Mouse (Mus musculus) adrenal gland (tissue): ENCODE measurements at regions not wholly inside any gene's neighbourhood (a gene's known extent, or its start where the extent isn't known, plus 50 kb on each side); places are given as distances from the start of the nearest gene placed in this dataset.

ENCODE experiments used
- intact Hi-C: fragments of 180-260 bp; cut with DNase I; formaldehyde crosslinking; loops from one replicate; pipeline ENCODE4 v1.15.1; 2025

GRCm38 (mm10) chr1:125488915-125489730 is 53.6 kb upstream of the Actr3 start:
- intact Hi-C loops, result no loop called here

GRCm38 (mm10) chr1:125491014-125491413 is 55.5 kb upstream of the Actr3 start:
- intact Hi-C loops, result no loop called here

GRCm38 (mm10) chr1:125494598-125494997 is 59.1 kb upstream of the Actr3 start:
- intact Hi-C loops, result no loop called here

- intact Hi-C loops, result no loop called here
These were observed 60.0 kb upstream of the Actr3 start for GRCm38 (mm10) chr1:125495320-125496083.

- intact Hi-C loops, result no loop called here
These were observed 61.5 kb upstream of the Actr3 start for GRCm38 (mm10) chr1:125497006-125497405.

GRCm38 (mm10) chr1:125501964-125502517 is 58.4 kb upstream of the Slc35f5 start:
- intact Hi-C loops, result loop anchor here (10.0 kb wide), 1 partner anchor 117 kb away; no protein-coding TSS in a partner anchor

GRCm38 (mm10) chr1:125503878-125504277 is 56.5 kb upstream of the Slc35f5 start:
- intact Hi-C loops, result loop anchor here (10.0 kb wide), 1 partner anchor 119 kb away; no protein-coding TSS in a partner anchor

- intact Hi-C loops, result loop anchor here (10.0 kb wide), 1 partner anchor 123 kb away; no protein-coding TSS in a partner anchor
These were observed 52.4 kb upstream of the Slc35f5 start for GRCm38 (mm10) chr1:125507786-125508514.

- intact Hi-C loops, result loop anchor here (10.0 kb wide), 1 partner anchor 124 kb away; no protein-coding TSS in a partner anchor
These were observed 51.7 kb upstream of the Slc35f5 start for GRCm38 (mm10) chr1:125508594-125509257.
